Mouse (Mus musculus): ENCODE measurements at regions not wholly inside any gene's neighbourhood (a gene's known extent, or its start where the extent isn't known, plus 50 kb on each side); places are given as distances from the start of the nearest gene placed in this dataset.

DNA sequence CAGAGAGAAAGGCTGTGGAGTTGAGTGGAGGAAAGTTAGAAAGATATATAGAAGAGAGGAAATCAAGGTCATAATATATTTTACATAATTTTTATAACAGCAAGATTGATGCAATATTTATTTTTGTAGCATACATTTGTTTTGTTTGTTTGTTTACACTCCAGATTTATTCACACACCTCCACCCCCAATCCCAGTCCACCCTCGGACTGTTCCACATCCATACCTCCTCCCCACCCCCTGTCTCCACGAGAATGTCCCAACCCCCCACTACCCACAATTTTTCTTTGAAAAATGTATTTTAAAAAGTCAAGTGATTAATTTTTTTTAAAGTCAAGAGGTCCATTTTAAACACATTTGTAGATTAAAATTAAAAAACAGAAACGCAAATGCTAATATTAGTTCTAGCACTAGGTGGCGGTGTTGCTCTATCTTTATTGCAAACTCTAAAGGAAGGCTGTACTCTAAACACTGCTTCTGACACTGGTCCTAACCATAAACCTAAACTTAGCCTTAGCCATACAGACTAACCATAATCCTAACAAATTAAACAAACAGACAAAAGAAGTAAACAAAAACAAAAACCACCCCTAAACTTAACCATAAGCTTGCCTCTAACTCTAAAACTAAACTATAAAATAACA lies 67.8 kb downstream of the Olfr1505 start:
- DNase-seq (ENCODE audit: low read depth): peak; percentile 7

GRCm38 (mm10) chr19:13982823-13983222 lies 69.5 kb downstream of the Olfr1505 start:
- no peak for DNase-seq (ENCODE audit: low read depth)
